Mouse (Mus musculus) CH12.LX (cell line): ENCODE results near the gene Pipox. TPM values are rescaled to one million over a fixed set of nuclear protein-coding genes. Genes with fewer than 3 reads are reported as not detected.

Experiments
- DNase-seq: peaks from one replicate; pipeline ENCODE4 v3.0.0-alpha.2; 2013; ENCODE audit errors: extremely low read depth
- H3K27ac ChIP-seq: 2 replicates; pipeline ENCODE4 v1.5.1; 2012; ENCODE audit warnings: low read depth, mild to moderate bottlenecking, control low read depth, moderate library complexity; ENCODE audit not compliant: insufficient read depth
- H3K27me3 ChIP-seq: replicated peaks from 2 replicates; pipeline ENCODE3; 2012; ENCODE audit warnings: inconsistent platforms
- H3K36me3 ChIP-seq, 2 experiments: replicated peaks in 1 of 2; 2 replicates each; pipeline versions ENCODE3 to v1.6.1; 2012; ENCODE audit warnings: inconsistent platforms in 1 of 2, low read length in 1 of 2, mild to moderate bottlenecking in 1 of 2, mixed read lengths in 1 of 2, moderate library complexity in 1 of 2; ENCODE audit not compliant: control insufficient read depth in 1 of 2, insufficient read depth in 1 of 2
- H3K4me1 ChIP-seq, 2 experiments: 2 replicates each; pipeline ENCODE4 v1.6.1; 2012; ENCODE audit warnings: inconsistent platforms in 1 of 2, moderate library complexity in 1 of 2; ENCODE audit not compliant: insufficient read depth in 2 of 2, control insufficient read depth in 1 of 2
- H3K4me2 ChIP-seq: 2 replicates; pipeline ENCODE4 v1.6.1; 2012; ENCODE audit warnings: low read depth, mild to moderate bottlenecking, control low read depth; ENCODE audit not compliant: poor library complexity, insufficient read depth, severe bottlenecking
- H3K4me3 ChIP-seq, 3 experiments: fragments of 150-350 bp in 1 of 3; sonication (generic) in 1 of 3; replicated peaks in 1 of 3; 2 replicates each; pipeline versions ENCODE3 to v1.5.1; 2011 to 2012; ENCODE audit warnings: low read depth in 2 of 3, low read length in 2 of 3, mild to moderate bottlenecking in 2 of 3, moderate library complexity in 2 of 3, control low read depth in 1 of 3, improper control_type of control experiment in 1 of 3, inconsistent platforms in 1 of 3, mixed read lengths in 1 of 3; ENCODE audit not compliant: poor library complexity in 1 of 3
- H3K79me2 ChIP-seq: replicated peaks from 2 replicates; pipeline ENCODE4 v1.6.1; 2012; ENCODE audit warnings: mild to moderate bottlenecking, moderate library complexity; ENCODE audit not compliant: control insufficient read depth, poor library complexity, insufficient read depth, severe bottlenecking; ENCODE audit errors: extremely low read depth
- H3K9ac ChIP-seq: 2 replicates; pipeline ENCODE4 v1.6.1; 2012; ENCODE audit warnings: low read depth, mild to moderate bottlenecking, control low read depth, moderate library complexity; ENCODE audit not compliant: insufficient read depth
- H3K9me3 ChIP-seq: replicated peaks from 2 replicates; pipeline ENCODE3; 2012; ENCODE audit warnings: low read length, inconsistent platforms, mixed read lengths
- BHLHE40 ChIP-seq: IDR thresholded peaks from 2 replicates; pipeline ENCODE4 v1.6.1; 2011; ENCODE audit warnings: mild to moderate bottlenecking, low read depth, low read length, improper control_type of control experiment
- CHD1 ChIP-seq: IDR thresholded peaks from 2 replicates; pipeline ENCODE4 v1.6.1; 2012; ENCODE audit warnings: low read depth, low read length, improper control_type of control experiment, inconsistent platforms
- CTCF ChIP-seq, 2 experiments: IDR thresholded peaks in 1 of 2; conservative IDR thresholded peaks in 1 of 2; 2 replicates each; pipeline ENCODE4 v1.5.1; 2011 to 2012; ENCODE audit warnings: low read depth in 2 of 2, low read length in 2 of 2, improper control_type of control experiment in 1 of 2, inconsistent platforms in 1 of 2, mild to moderate bottlenecking in 1 of 2, moderate library complexity in 1 of 2
- E2F4 ChIP-seq: IDR thresholded peaks from 2 replicates; pipeline ENCODE4 v1.6.1; 2011; ENCODE audit warnings: low read depth, low read length, improper control_type of control experiment; ENCODE audit not compliant: insufficient replicate concordance
- ELF1 ChIP-seq: IDR thresholded peaks from 2 replicates; pipeline ENCODE4 v1.6.1; 2014; ENCODE audit warnings: low read depth, mild to moderate bottlenecking, inconsistent platforms, low read length, improper control_type of control experiment
- EP300 ChIP-seq: IDR thresholded peaks from 2 replicates; pipeline ENCODE4 v1.6.1; 2011; ENCODE audit warnings: low read length, improper control_type of control experiment
- ETS1 ChIP-seq: conservative IDR thresholded peaks from 2 replicates; pipeline ENCODE4 v1.6.1; 2012; ENCODE audit warnings: low read depth, mild to moderate bottlenecking, inconsistent platforms, low read length, improper control_type of control experiment, moderate library complexity
- GABPA ChIP-seq: IDR thresholded peaks from 2 replicates; pipeline ENCODE4 v1.6.1; 2012; ENCODE audit warnings: low read depth, low read length, improper control_type of control experiment, inconsistent platforms; ENCODE audit not compliant: insufficient replicate concordance
- IRF4 ChIP-seq: IDR thresholded peaks from 2 replicates; pipeline ENCODE4 v1.6.1; 2014; ENCODE audit warnings: low read depth, mild to moderate bottlenecking, inconsistent platforms, low read length, improper control_type of control experiment
- JUN ChIP-seq: IDR thresholded peaks from 2 replicates; pipeline ENCODE4 v1.6.1; 2011; ENCODE audit warnings: low read depth, mild to moderate bottlenecking, low read length, improper control_type of control experiment, moderate library complexity; ENCODE audit not compliant: insufficient read depth
- JUND ChIP-seq: conservative IDR thresholded peaks from 2 replicates; pipeline ENCODE4 v1.6.1; 2011; ENCODE audit warnings: low read depth, low read length, improper control_type of control experiment
- KAT2A ChIP-seq: IDR thresholded peaks from 2 replicates; pipeline ENCODE4 v1.6.1; 2012; ENCODE audit warnings: low read length, improper control_type of control experiment, inconsistent platforms; ENCODE audit not compliant: insufficient replicate concordance
- MAFK ChIP-seq: IDR thresholded peaks from 2 replicates; pipeline ENCODE4 v1.6.1; 2011; ENCODE audit warnings: low read length, improper control_type of control experiment; ENCODE audit not compliant: insufficient replicate concordance
- MAX ChIP-seq: IDR thresholded peaks from 2 replicates; pipeline ENCODE4 v1.6.1; 2011; ENCODE audit warnings: low read length, improper control_type of control experiment
- MEF2A ChIP-seq: IDR thresholded peaks from 2 replicates; pipeline ENCODE4 v1.6.1; 2014; ENCODE audit warnings: low read depth, mild to moderate bottlenecking, inconsistent platforms, low read length, improper control_type of control experiment, borderline replicate concordance
- MXI1 ChIP-seq: IDR thresholded peaks from 2 replicates; pipeline ENCODE4 v1.6.1; 2011; ENCODE audit warnings: mild to moderate bottlenecking, low read depth, low read length, improper control_type of control experiment
- MYC ChIP-seq: IDR thresholded peaks from 2 replicates; pipeline ENCODE4 v1.6.1; 2011; ENCODE audit warnings: low read depth, mild to moderate bottlenecking, improper control_type of control experiment, low read length
- NELFE ChIP-seq: IDR thresholded peaks from 2 replicates; pipeline ENCODE4 v1.6.1; 2011; ENCODE audit warnings: low read depth, low read length, improper control_type of control experiment
- PAX5 ChIP-seq: IDR thresholded peaks from 2 replicates; pipeline ENCODE4 v1.6.1; 2012; ENCODE audit warnings: low read length, inconsistent platforms, mixed read lengths
- POLR2A ChIP-seq: IDR thresholded peaks from 2 replicates; pipeline ENCODE4 v1.6.1; 2011; ENCODE audit warnings: low read depth, mild to moderate bottlenecking, improper control_type of control experiment, low read length
- RAD21 ChIP-seq: IDR thresholded peaks from 2 replicates; pipeline ENCODE4 v1.6.1; 2011; ENCODE audit warnings: low read depth, mild to moderate bottlenecking, low read length, improper control_type of control experiment, moderate library complexity
- SMC3 ChIP-seq: IDR thresholded peaks from 2 replicates; pipeline ENCODE4 v1.6.1; 2011; ENCODE audit warnings: low read depth, low read length, improper control_type of control experiment
- TBP ChIP-seq: conservative IDR thresholded peaks from 2 replicates; pipeline ENCODE4 v1.6.1; 2011; ENCODE audit warnings: low read depth, low read length, improper control_type of control experiment
- TCF12 ChIP-seq: IDR thresholded peaks from 2 replicates; pipeline ENCODE4 v1.6.1; 2014; ENCODE audit warnings: low read depth, mild to moderate bottlenecking, inconsistent platforms, low read length, improper control_type of control experiment
- UBTF ChIP-seq: IDR thresholded peaks from 2 replicates; pipeline ENCODE4 v1.6.1; 2012; ENCODE audit warnings: low read depth, mild to moderate bottlenecking, inconsistent platforms, low read length, improper control_type of control experiment, moderate library complexity
- USF1 ChIP-seq: IDR thresholded peaks from 2 replicates; pipeline ENCODE4 v1.6.1; 2014; ENCODE audit warnings: low read depth, mild to moderate bottlenecking, inconsistent platforms, low read length, improper control_type of control experiment
- USF2 ChIP-seq: conservative IDR thresholded peaks from 2 replicates; pipeline ENCODE4 v1.6.1; 2011; ENCODE audit warnings: low read depth, low read length, improper control_type of control experiment
- ZC3H11A ChIP-seq: IDR thresholded peaks from 2 replicates; pipeline ENCODE4 v1.6.1; 2012; ENCODE audit warnings: low read depth, mild to moderate bottlenecking, inconsistent platforms, low read length, improper control_type of control experiment
- ZKSCAN1 ChIP-seq: IDR thresholded peaks from 2 replicates; pipeline ENCODE4 v1.6.1; 2012; ENCODE audit warnings: low read depth, inconsistent platforms, low read length, improper control_type of control experiment, borderline replicate concordance
- ZMIZ1 ChIP-seq: IDR thresholded peaks from 2 replicates; pipeline ENCODE4 v1.6.1; 2012; ENCODE audit warnings: low read depth, mild to moderate bottlenecking, inconsistent platforms, low read length, improper control_type of control experiment
- ZNF384 ChIP-seq: IDR thresholded peaks from 2 replicates; pipeline ENCODE4 v1.6.1; 2012; ENCODE audit warnings: low read depth, low read length, improper control_type of control experiment, inconsistent platforms
- dilution Hi-C: fragments of 300-500 bp; cut with MboI; formaldehyde crosslinking; loops from 2 replicates; pipeline ENCODE4 v1.14.3; 2020; ENCODE audit warnings: low sequenced_read_pairs; ENCODE audit not compliant: extremely low pct_unique_long_range_greater_than_20kb, extremely low pct_ligation_motif_present
- in situ Hi-C: fragments of 300-500 bp; cut with MboI; formaldehyde crosslinking; loops from 3 replicates; pipeline ENCODE4 v1.14.3; 2019; ENCODE audit warnings: low sequenced_read_pairs, low pct_ligation_motif_present, low pct_unique_long_range_greater_than_20kb, mixed read lengths
- polyA plus RNA-seq: library from polyadenylated mRNA; unstranded; fragments of >175 nt; gene quantifications from 2 replicates; pipeline ENCODE4 v1.2.1, GENCODE M21; 2012; ENCODE audit warnings: low read depth; ENCODE audit not compliant: insufficient read length
- total RNA-seq, 2 experiments: library from RNA; depleted of rRNA; stranded (reverse); fragments of 300-350 nt in 1 of 2; fragments of >200 nt in 1 of 2; gene quantifications; 2 replicates each; pipeline ENCODE4 v1.2.3; 2012 to 2014

Pipox gene
- total RNA-seq (2012; rRNA removed) = 0.13 TPM in 1 of 2 replicates, not detected in the other
- total RNA-seq (2014; rRNA removed) = 0.15 and 0.21 TPM in 2 replicates
- polyA plus RNA-seq = 0.36 and 0.37 TPM in 2 replicates

DNA sequence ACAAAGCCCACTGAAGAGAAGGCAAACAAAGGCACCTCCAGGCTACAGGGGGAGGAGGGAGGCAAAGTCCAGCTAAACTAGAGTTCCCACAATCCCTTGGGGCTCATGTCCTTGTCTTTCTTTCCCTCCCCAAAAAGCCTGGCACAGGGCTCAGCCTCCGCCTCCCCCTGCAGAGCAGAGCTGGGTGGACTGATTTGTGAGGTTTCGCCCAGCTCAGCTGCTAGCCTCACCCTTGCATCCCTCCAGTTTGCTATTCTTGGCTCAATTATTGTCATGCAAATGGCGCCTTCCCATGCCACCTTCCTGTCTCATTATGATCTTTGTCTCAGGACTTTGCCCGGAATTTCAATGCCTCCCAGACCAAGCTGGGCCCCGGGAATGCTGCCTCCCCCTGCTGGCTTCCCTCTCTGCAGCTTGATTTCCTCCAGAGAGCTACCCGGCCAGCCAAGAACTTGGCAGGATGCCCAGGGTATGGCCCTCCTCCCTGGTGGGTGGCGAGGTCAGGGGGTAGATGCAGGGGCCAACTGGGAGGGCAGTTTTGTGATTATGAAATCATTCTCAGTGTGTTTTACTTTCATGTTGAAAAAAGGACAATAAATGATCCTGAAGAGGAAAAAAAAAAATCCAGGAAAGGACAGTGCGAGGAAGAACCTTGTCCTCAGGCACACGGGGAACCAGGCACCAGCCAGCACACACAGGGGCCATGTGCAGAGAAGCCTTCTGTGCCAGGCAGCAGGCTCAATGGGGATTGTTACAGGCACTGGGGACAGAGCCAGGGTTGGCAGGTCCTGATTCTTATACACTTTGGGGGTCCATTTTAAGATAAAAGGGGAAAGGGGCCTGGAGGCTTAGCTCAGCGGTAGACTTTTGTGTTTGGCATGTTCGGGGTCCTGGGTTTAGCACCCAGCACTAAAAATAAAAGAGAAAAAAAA is at the start of gene Pipox:
Gene Pipox (minus strand): TSS at position 310 of the 932 bp plus-strand sequence.
- peaks cover 4 to 32% of the 10 kb centered on the region in 2 experiments; a peak in 3 of 4 replicates for H3K4me1 ChIP-seq
- no peak for DNase-seq
- peaks cover 20% of the 10 kb centered on the region for H3K27me3 ChIP-seq
- H3K4me3 ChIP-seq = no peak within 1 kb of the TSS
- TF ChIP-seq UBTF = no peak
- TF ChIP-seq CTCF (conservative IDR thresholded peaks at IDR 0.05 in 1 of 2, IDR thresholded peaks at IDR 0.05 in 1 of 2; ENCODE audit: low read depth in 2 of 2, low read length in 2 of 2) = 0 out of 4 replicates have a peak, but pooled peaks of 1 of the 2 experiments have one; percentile 11
- H3K36me3 ChIP-seq = no peaks in the 10 kb centered on the region
- in situ Hi-C loops (no loop called here), dilution Hi-C loops (no loop called here)
- no peak within 1 kb of the TSS for H3K4me2 ChIP-seq
- no peak within 1 kb of the TSS for H3K27ac ChIP-seq
- no peaks in the 10 kb centered on the region for H3K79me2 ChIP-seq
- no peak within 1 kb of the TSS for H3K9ac ChIP-seq
- H3K9me3 ChIP-seq = no peaks in the 10 kb centered on the region

- H3K9me3 ChIP-seq = no peaks in the 10 kb centered on the region
- H3K9ac ChIP-seq = no peak overlapping the region
- dilution Hi-C loops (no loop called here), in situ Hi-C loops (no loop called here)
- H3K27ac ChIP-seq = no peak overlapping the region
- H3K4me2 ChIP-seq = peak overlapping the region; percentile 6; the same call in 1 of the 2 replicates
- H3K79me2 ChIP-seq = no peaks in the 10 kb centered on the region
- H3K4me3 ChIP-seq = no peak overlapping the region
- H3K4me1 ChIP-seq = peaks cover 23 to 55% of the 10 kb centered on the region in 2 experiments
- no peaks in the 10 kb centered on the region for H3K36me3 ChIP-seq
- peaks cover 16% of the 10 kb centered on the region for H3K27me3 ChIP-seq
- peak; percentile 47 for DNase-seq
- TF ChIP-seq USF2 (no peak), TCF12 (peak; percentile 55; the same call in 1 of the 2 replicates), ETS1 (peak; percentile 23; the same call in 1 of the 2 replicates), IRF4 (no peak), ZNF384 (no peak), RAD21 (no peak), MYC (no peak), MAX (no peak), MEF2A (no peak), ZC3H11A (no peak), KAT2A (no peak), E2F4 (no peak), MAFK (no peak), USF1 (no peak), POLR2A (no peak), CHD1 (no peak), NELFE (no peak), ZMIZ1 (no peak), ZKSCAN1 (no peak), ELF1 (no peak), GABPA (no peak), TBP (no peak), BHLHE40 (peak; percentile 50; the same call in 1 of the 2 replicates), JUND (no peak), JUN (no peak), EP300 (no peak; the same call in 1 of the 2 replicates), SMC3 (no peak), PAX5 (no peak), MXI1 (no peak)
Measured at GRCm38 (mm10) chr11:77942230-77942629, 48.3 kb upstream of the Pipox start.
